Mouse (Mus musculus): ENCODE data around the gene Sorcs1. TPM values are rescaled to one million over a fixed set of nuclear protein-coding genes. Genes with fewer than 3 reads are reported as not detected.

Gene Sorcs1
- polyA plus RNA-seq, 1 experiment from 2014 or later, result 3.5 TPM

DNA sequence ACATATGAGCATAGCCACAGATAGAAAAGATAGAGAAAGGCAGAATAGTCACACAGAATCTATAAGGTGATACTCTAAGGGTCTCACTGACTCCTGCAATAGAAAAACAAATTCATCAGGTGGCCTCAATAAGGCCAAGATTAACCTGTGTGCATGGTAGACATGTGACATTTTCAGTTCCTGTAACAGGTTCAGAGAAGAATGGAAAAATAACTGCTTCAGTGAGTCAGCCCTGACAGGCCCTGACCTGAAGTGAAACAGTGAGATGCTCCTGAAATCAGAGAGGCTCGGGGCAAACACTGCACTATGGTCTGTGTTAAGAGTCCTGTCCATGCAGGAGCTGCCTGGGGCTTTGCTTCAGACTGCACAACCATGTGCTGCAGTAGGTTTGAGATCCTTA, 481.9 kb downstream of the Sorcs1 start:
- Histone ChIP-seq H3K4me2 (ENCODE audit: low read depth, low read length) (no peak overlapping the region), H3K9me3 (ENCODE audit: control insufficient read depth, low read length) (no peaks in the 10 kb centered on the region), H3K27ac (replicated peaks; ENCODE audit: low read depth, low read length) (no peak overlapping the region), H3K4me3 (ENCODE audit: low read depth, low read length) (no peak overlapping the region), H3K27me3 (replicated peaks; ENCODE audit: control insufficient read depth, insufficient read depth, low read length) (no peaks in the 10 kb centered on the region), H3K36me3 (ENCODE audit: control insufficient read depth, insufficient read depth, low read length) (no peaks in the 10 kb centered on the region), H3K4me1 (ENCODE audit: control insufficient read depth, insufficient read depth, low read length) (no peaks in the 10 kb centered on the region), H3K9ac (ENCODE audit: low read depth, low read length) (no peak overlapping the region)
- ATAC-seq (ENCODE audit: low read depth) (no peak), DNase-seq (ENCODE audit: low spot score) (no peak)
- WGBS, result 57% methylated on average over 1 of the region's 1 CpGs

DNA sequence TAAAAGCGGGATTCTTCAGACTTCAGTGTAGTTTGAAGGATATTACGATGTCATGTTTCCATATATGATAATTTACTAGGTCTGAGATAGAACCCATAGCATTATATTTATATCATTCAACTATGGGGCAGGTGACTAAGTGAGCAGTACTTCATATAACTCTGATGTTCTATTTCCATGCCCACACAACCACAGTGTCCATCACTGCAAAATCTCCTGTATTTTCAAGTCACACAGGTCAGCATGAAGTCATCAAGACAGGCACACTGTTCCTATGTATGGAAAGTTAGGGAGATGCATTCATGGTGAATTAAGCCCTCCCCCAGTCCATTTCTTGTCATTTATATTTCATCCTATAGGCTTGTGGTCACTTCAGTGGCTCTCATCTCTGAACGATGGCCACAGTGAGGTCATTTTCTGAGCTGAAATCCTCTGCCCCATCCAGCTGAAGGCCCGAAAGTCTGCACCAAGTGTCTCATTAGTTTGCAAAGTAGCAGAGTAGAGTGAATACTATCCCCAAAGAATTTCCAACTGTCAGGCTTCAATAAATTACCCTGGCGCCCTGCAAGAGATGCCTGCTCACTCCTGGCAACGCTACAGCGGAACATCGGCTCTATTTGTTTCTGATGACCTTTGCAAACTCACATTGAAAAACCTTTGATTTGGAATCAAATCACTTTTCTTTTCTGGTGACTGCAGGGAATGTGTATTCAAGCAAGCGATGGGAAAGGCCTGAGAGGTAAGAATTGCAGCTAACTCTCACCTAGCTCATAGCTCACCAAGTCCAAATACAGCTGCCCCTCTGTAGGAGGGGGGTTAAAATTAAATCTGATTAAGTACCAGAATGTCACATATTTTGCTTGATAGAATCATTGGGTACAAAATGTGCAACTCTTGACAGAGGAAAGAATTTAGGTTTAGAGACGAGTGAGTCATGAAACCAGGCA, 492.4 kb downstream of the Sorcs1 start:
- 0 out of 2 replicates have a peak, but pooled peaks cover 4% of the 10 kb centered on the region for H3K27me3 ChIP-seq (replicated peaks; ENCODE audit: control insufficient read depth, insufficient read depth, low read length)
- ATAC-seq (ENCODE audit: low read depth) (no peak), DNase-seq (ENCODE audit: low spot score) (no peak)
- no peak overlapping the region for H3K9ac ChIP-seq (ENCODE audit: low read depth, low read length)
- no peak overlapping the region for H3K27ac ChIP-seq (replicated peaks; ENCODE audit: low read depth, low read length)
- no peaks in the 10 kb centered on the region for H3K9me3 ChIP-seq (ENCODE audit: control insufficient read depth, low read length)
- no peak overlapping the region for H3K4me2 ChIP-seq (ENCODE audit: low read depth, low read length)
- H3K36me3 ChIP-seq (ENCODE audit: control insufficient read depth, insufficient read depth, low read length), result no peaks in the 10 kb centered on the region
- no peak overlapping the region for H3K4me3 ChIP-seq (ENCODE audit: low read depth, low read length)
- WGBS, result 77% methylated on average over 10 of the region's 10 CpGs
- H3K4me1 ChIP-seq (ENCODE audit: control insufficient read depth, insufficient read depth, low read length), result no peaks in the 10 kb centered on the region

DNA sequence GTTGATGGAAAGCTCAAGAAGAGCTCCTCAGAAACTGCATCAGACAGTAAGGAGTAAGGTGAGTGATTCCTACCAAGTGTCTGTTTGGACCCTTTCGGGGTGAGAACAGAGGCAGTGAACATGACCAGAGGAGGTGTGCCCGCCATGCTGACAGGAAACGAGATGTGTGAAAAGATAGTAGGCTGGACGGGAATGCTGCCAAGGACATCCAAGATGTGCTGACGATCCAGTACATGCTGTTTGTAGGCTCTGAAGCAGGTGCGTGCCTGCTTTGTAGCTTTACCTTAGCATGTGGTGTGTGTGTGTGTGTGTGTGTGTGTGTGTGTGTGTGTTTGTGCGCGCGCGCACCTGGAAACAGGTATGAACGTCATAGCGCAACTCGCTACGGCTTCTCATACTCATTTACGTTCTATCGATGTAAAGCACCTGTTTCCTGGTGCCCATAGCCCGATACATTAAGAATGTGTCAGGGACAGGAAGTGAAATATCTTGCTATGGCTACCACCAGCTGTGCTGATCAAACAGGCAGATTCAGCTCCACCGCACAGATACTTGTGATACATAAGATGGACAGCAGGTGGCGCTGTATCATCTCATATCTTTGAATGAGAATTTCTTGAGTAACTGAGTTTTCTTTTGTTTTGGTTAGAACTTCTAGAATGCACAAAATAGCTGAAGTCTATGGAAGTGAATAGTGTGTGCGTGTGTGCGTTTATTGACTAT, 493.4 kb downstream of the Sorcs1 start:
- 59% methylated on average over 21 of the region's 21 CpGs for WGBS
- Histone ChIP-seq H3K36me3 (ENCODE audit: control insufficient read depth, insufficient read depth, low read length) (no peaks in the 10 kb centered on the region), H3K4me2 (ENCODE audit: low read depth, low read length) (no peak overlapping the region), H3K27me3 (replicated peaks; ENCODE audit: control insufficient read depth, insufficient read depth, low read length) (0 out of 2 replicates have a peak, but pooled peaks cover 4% of the 10 kb centered on the region), H3K4me3 (ENCODE audit: low read depth, low read length) (no peak overlapping the region), H3K9ac (ENCODE audit: low read depth, low read length) (no peak overlapping the region), H3K4me1 (ENCODE audit: control insufficient read depth, insufficient read depth, low read length) (no peaks in the 10 kb centered on the region), H3K27ac (replicated peaks; ENCODE audit: low read depth, low read length) (no peak overlapping the region), H3K9me3 (ENCODE audit: control insufficient read depth, low read length) (no peaks in the 10 kb centered on the region)
- no peak for ATAC-seq (ENCODE audit: low read depth)
- DNase-seq (ENCODE audit: low spot score), result peak; percentile 63

DNA sequence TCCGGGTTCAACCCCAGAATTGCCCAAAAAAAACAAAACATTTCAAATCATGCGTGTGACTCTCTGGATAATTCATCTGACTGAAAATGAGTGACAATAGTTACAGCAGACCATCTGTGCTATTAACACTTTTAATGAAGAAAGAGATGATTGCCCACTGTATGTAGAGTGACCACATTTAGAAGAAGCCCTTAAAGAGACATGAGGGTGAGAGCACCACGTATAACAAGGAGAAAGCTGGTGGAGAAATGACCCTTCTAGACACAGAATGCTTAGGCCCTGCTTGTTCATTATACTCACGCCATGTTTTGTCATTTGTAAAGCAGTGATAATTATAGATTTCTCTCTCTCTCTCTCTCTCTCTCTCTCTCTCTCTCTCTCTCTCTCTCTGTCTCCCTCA, 499.6 kb downstream of the Sorcs1 start:
- H3K9me3 ChIP-seq (ENCODE audit: control insufficient read depth, low read length), result no peaks in the 10 kb centered on the region
- no peaks in the 10 kb centered on the region for H3K4me1 ChIP-seq (ENCODE audit: control insufficient read depth, insufficient read depth, low read length)
- no peaks in the 10 kb centered on the region for H3K27me3 ChIP-seq (replicated peaks; ENCODE audit: control insufficient read depth, insufficient read depth, low read length)
- H3K4me2 ChIP-seq (ENCODE audit: low read depth, low read length), result no peak overlapping the region
- H3K27ac ChIP-seq (replicated peaks; ENCODE audit: low read depth, low read length), result no peak overlapping the region
- H3K9ac ChIP-seq (ENCODE audit: low read depth, low read length), result no peak overlapping the region
- H3K4me3 ChIP-seq (ENCODE audit: low read depth, low read length), result no peak overlapping the region
- no peaks in the 10 kb centered on the region for H3K36me3 ChIP-seq (ENCODE audit: control insufficient read depth, insufficient read depth, low read length)
- DNase-seq (ENCODE audit: low spot score), result no peak
- no peak for ATAC-seq (ENCODE audit: low read depth)
- 80% methylated on average over 4 of the region's 4 CpGs for WGBS

DNA sequence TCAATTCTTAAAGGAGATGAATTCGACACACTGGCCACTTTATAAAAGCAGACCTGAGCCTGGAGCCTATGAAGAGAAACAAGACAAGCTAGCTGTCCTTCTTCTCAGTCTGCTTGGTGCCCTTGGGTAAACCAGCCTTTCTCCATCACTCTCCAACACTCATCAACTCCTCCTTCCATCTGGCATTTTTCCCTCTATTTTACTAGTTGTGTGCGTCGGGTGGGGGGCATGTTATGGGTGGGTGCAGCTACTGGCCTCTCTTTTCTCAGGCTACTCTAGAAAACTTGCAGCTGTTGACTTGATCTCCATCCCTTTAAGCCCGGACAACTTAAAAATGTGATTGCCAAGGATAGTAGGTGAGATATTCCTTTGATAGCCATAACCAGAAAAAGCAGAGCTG, 500.3 kb downstream of the Sorcs1 start:
- DNase-seq (ENCODE audit: low spot score) (no peak), ATAC-seq (ENCODE audit: low read depth) (no peak)
- Histone ChIP-seq H3K4me1 (ENCODE audit: control insufficient read depth, insufficient read depth, low read length) (no peaks in the 10 kb centered on the region), H3K9me3 (ENCODE audit: control insufficient read depth, low read length) (no peaks in the 10 kb centered on the region), H3K9ac (ENCODE audit: low read depth, low read length) (no peak overlapping the region), H3K36me3 (ENCODE audit: control insufficient read depth, insufficient read depth, low read length) (no peaks in the 10 kb centered on the region), H3K27me3 (replicated peaks; ENCODE audit: control insufficient read depth, insufficient read depth, low read length) (no peaks in the 10 kb centered on the region), H3K4me3 (ENCODE audit: low read depth, low read length) (no peak overlapping the region), H3K27ac (replicated peaks; ENCODE audit: low read depth, low read length) (no peak overlapping the region), H3K4me2 (ENCODE audit: low read depth, low read length) (no peak overlapping the region)
- 83% methylated on average over 4 of the region's 4 CpGs for WGBS

DNA sequence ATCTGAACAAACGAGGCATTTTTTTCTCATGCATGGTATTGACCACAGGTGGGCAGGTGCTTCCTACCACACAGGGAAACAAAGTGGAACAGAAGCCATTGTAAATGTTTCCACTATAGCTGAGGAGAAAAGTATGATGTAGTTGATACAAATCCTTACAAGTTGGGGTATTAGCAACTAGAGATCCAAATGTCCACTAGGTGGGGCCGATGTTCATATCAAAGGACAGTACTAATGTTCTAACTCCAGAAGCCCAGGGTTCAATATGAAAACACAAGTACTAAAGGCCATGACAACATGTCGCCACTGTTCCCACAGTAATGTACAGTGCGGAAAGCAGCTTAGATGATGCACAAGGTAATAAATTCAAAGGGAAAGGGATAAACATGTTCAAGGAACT, 506.6 kb downstream of the Sorcs1 start:
- WGBS, result 67% methylated on average over 4 of the region's 4 CpGs
- DNase-seq (ENCODE audit: low spot score) (peak; percentile 11), ATAC-seq (ENCODE audit: low read depth) (no peak)
- no peaks in the 10 kb centered on the region for H3K4me1 ChIP-seq (ENCODE audit: control insufficient read depth, insufficient read depth, low read length)
- H3K4me3 ChIP-seq (ENCODE audit: low read depth, low read length), result no peak overlapping the region
- no peaks in the 10 kb centered on the region for H3K9me3 ChIP-seq (ENCODE audit: control insufficient read depth, low read length)
- no peaks in the 10 kb centered on the region for H3K36me3 ChIP-seq (ENCODE audit: control insufficient read depth, insufficient read depth, low read length)
- H3K27me3 ChIP-seq (replicated peaks; ENCODE audit: control insufficient read depth, insufficient read depth, low read length), result no peaks in the 10 kb centered on the region
- H3K27ac ChIP-seq (replicated peaks; ENCODE audit: low read depth, low read length), result no peak overlapping the region
- no peak overlapping the region for H3K9ac ChIP-seq (ENCODE audit: low read depth, low read length)
- no peak overlapping the region for H3K4me2 ChIP-seq (ENCODE audit: low read depth, low read length)

DNA sequence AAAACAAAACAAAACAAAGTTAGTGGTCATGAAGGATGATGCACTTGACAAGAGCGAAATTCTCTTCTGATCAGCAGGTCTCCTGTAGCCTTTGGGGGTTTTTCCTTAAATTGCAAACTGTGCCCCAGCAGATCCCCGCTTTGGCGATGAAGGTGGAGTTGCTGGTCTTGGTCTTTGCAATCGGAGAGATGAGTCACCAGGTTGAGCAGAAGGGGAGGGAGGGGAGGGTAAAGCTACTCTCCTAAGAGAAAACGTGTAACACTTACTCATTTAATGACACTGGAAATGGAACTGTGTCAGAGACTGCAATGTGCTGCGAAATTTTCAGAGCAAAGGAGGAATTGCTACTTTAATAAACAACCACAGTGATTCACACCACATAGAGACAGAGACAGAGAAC, 527.3 kb downstream of the Sorcs1 start:
- H3K27ac ChIP-seq (replicated peaks; ENCODE audit: low read depth, low read length), result no peak overlapping the region
- H3K4me1 ChIP-seq (ENCODE audit: control insufficient read depth, insufficient read depth, low read length), result no peaks in the 10 kb centered on the region
- ATAC-seq (ENCODE audit: low read depth) (no peak), DNase-seq (ENCODE audit: low spot score) (no peak)
- no peak overlapping the region for H3K4me2 ChIP-seq (ENCODE audit: low read depth, low read length)
- H3K4me3 ChIP-seq (ENCODE audit: low read depth, low read length), result no peak overlapping the region
- WGBS, result 69% methylated on average over 6 of the region's 6 CpGs
- no peaks in the 10 kb centered on the region for H3K36me3 ChIP-seq (ENCODE audit: control insufficient read depth, insufficient read depth, low read length)
- H3K27me3 ChIP-seq (replicated peaks; ENCODE audit: control insufficient read depth, insufficient read depth, low read length), result no peaks in the 10 kb centered on the region
- no peak overlapping the region for H3K9ac ChIP-seq (ENCODE audit: low read depth, low read length)
- H3K9me3 ChIP-seq (ENCODE audit: control insufficient read depth, low read length), result no peaks in the 10 kb centered on the region

DNA sequence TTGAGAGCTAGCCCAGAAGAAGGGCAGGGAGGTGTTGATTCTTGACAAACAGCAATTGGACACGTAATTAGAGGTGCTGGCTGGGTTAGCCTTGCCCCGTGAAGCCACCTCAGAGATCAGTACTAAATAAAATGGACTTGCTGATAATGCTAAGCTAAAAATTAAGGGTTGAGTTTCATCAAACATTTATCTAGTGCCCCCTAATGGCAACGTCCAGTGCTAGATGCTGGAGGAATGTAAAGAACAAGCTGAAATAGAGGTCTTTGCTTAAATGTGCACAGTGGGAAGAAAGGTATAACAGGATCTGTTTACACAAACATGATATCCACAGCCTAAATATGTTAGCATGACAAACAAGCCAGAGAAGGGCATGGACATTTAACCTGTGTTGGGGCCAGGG, 532.5 kb downstream of the Sorcs1 start:
- Histone ChIP-seq H3K4me3 (ENCODE audit: low read depth, low read length) (no peak overlapping the region), H3K36me3 (ENCODE audit: control insufficient read depth, insufficient read depth, low read length) (no peaks in the 10 kb centered on the region), H3K9me3 (ENCODE audit: control insufficient read depth, low read length) (no peaks in the 10 kb centered on the region), H3K4me2 (ENCODE audit: low read depth, low read length) (no peak overlapping the region), H3K4me1 (ENCODE audit: control insufficient read depth, insufficient read depth, low read length) (no peaks in the 10 kb centered on the region), H3K27ac (replicated peaks; ENCODE audit: low read depth, low read length) (no peak overlapping the region), H3K27me3 (replicated peaks; ENCODE audit: control insufficient read depth, insufficient read depth, low read length) (no peaks in the 10 kb centered on the region), H3K9ac (ENCODE audit: low read depth, low read length) (no peak overlapping the region)
- ATAC-seq (ENCODE audit: low read depth) (no peak), DNase-seq (ENCODE audit: low spot score) (peak; percentile 29)
- 22% methylated on average over 3 of the region's 3 CpGs for WGBS

Data from embryonic facial prominence, embryonic 14.5 days (tissue).